ENCODE assay signal across 18 mouse cellular contexts in the genomic region with DNA sequence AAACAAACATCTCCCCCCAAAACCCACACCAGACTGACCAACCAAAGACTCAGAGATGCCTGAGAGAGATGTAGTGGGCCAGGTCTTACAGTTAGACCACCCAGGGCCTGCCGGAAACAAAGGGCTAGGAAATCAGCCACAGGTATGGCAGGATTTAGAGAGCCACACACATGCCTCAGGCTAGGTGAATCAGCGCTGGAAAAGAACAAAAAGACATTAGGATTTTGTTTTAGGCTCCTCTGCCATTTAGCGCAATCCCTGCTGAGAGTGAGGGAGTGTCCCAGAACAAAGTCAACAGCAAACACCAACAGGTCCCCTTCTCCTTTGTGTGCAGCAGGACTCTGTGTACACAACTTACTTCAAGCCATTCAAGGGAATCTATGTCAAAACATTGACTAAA.
"Had no signal": no experiment of that assay in that cellular context is flagged by ENCODE, and none has a peak within 500 bp of the region (broad histone marks: within the 10 kb centered on the region; RNA-seq: fewer than 3 reads in every experiment).

No protein-coding gene starts in this region.

- H3K4me3 ChIP-seq: midbrain, embryonic 10.5 days; midbrain, embryonic 12.5 days; myocyte; neural tube, embryonic 13.5 days; neural tube, embryonic 15.5 days; stomach, embryonic 15.5 days had no signal

- H3K9ac ChIP-seq: lung, embryonic 14.5 days; midbrain, embryonic 12.5 days; neural tube, embryonic 13.5 days; neural tube, embryonic 15.5 days; stomach, embryonic 15.5 days had no signal

- DNase-seq: lung, adult 18-20 months; lung, embryonic 14.5 days; lung, postnatal 10 days; lung, postnatal 4 days; midbrain, embryonic 14.5 days; retina, postnatal 1 day; right cerebral cortex, adult 18-20 months; right cerebral cortex, postnatal 25 days; thymus, adult 2 months; thymus, postnatal 25 days; thymus, postnatal 4 days had no signal

- H3K27ac ChIP-seq: midbrain, embryonic 10.5 days; midbrain, embryonic 12.5 days; neural tube, embryonic 13.5 days; neural tube, embryonic 15.5 days; stomach, embryonic 15.5 days; stomach, postnatal 0 days had no signal

- H3K36me3 ChIP-seq: midbrain, embryonic 10.5 days; midbrain, embryonic 12.5 days; neural tube, embryonic 13.5 days; neural tube, embryonic 15.5 days; stomach, embryonic 15.5 days had no signal

- H3K4me1 ChIP-seq: midbrain, embryonic 12.5 days; neural tube, embryonic 13.5 days; neural tube, embryonic 15.5 days; stomach, embryonic 15.5 days had no signal

- H3K9me3 ChIP-seq: midbrain, embryonic 10.5 days; midbrain, embryonic 12.5 days; neural tube, embryonic 13.5 days; neural tube, embryonic 15.5 days; stomach, embryonic 15.5 days had no signal
